Mouse (Mus musculus): ENCODE measurements around the gene Gm20896.
"Not testable (repeated sequence)": the region's sequence is repeated elsewhere in the genome, so short reads cannot be mapped to it uniquely, and the experiment has no call there.

The Gm20896 gene

GRCm38 (mm10) chrY:35921426-35921825, at the start of gene Gm20896:
Gene Gm20896, minus strand, starts transcription at chrY:35921526.
- DNase-seq (ENCODE audit: low read depth, low spot score): not testable (repeated sequence)

Data from 3T3-L1 (cell line).